Mouse (Mus musculus) small intestine, adult 2 months (tissue): ENCODE results near the gene Hsf2.

ENCODE experiments used
- CTCF ChIP-seq: fragments of 200-500 bp; IDR thresholded peaks from 2 replicates; pipeline ENCODE4 v1.5.1; 2012; ENCODE audit warnings: low read depth, mild to moderate bottlenecking, control low read depth, inconsistent platforms, low read length, moderate library complexity, mixed read lengths; ENCODE audit not compliant: insufficient replicate concordance, insufficient read length; ENCODE audit errors: extremely low read depth
- POLR2A ChIP-seq: fragments of 200-500 bp; IDR thresholded peaks from 2 replicates; pipeline ENCODE4 v1.6.1; 2012; ENCODE audit warnings: low read depth, mild to moderate bottlenecking, control low read depth, inconsistent platforms, low read length, moderate library complexity

- no peak for TF ChIP-seq CTCF
- no peak for TF ChIP-seq POLR2A
Measured at GRCm38 (mm10) chr10:57492050-57492449, 5.9 kb downstream of the Hsf2 start.
